Mouse (Mus musculus) G1E (cell line): ENCODE data around the gene Fiz1. TPM values are rescaled to one million over a fixed set of nuclear protein-coding genes. Genes with fewer than 3 reads are reported as not detected.
A peak's percentile ranks its signal among the peaks of the same experiment; 100 is the strongest.

Experiments used
- ATAC-seq: 2 replicates; pipeline ENCODE4 v1.8.0; 2016; ENCODE audit warnings: mild to moderate bottlenecking; ENCODE audit not compliant: insufficient number of reproducible peaks, poor library complexity, low FRiP score, severe bottlenecking; ENCODE audit errors: extremely low read depth
- DNase-seq: peaks from one replicate; pipeline ENCODE4 v3.0.0; 2012; ENCODE audit warnings: low spot score
- H3K27me3 ChIP-seq: 2 replicates; pipeline ENCODE4 v1.6.1; 2012; ENCODE audit warnings: mild to moderate bottlenecking, low read length, inconsistent platforms; ENCODE audit not compliant: insufficient read depth
- H3K36me3 ChIP-seq: replicated peaks from 2 replicates; pipeline ENCODE3; 2012; ENCODE audit warnings: mild to moderate bottlenecking, inconsistent platforms
- H3K4me1 ChIP-seq: 2 replicates; pipeline ENCODE4 v1.6.1; 2012; ENCODE audit warnings: low read depth, low read length, inconsistent platforms, mixed read lengths; ENCODE audit not compliant: insufficient read depth
- H3K4me3 ChIP-seq: 2 replicates; pipeline ENCODE4 v1.5.1; 2012; ENCODE audit warnings: low read depth, mild to moderate bottlenecking, inconsistent platforms, low read length, moderate library complexity, mixed read lengths
- H3K9me3 ChIP-seq: replicated peaks from 2 replicates; pipeline ENCODE4 v1.6.1; 2012; ENCODE audit warnings: inconsistent platforms
- CTCF ChIP-seq: IDR thresholded peaks from 2 replicates; pipeline ENCODE4 v1.5.1; 2012; ENCODE audit warnings: low read depth, low read length, inconsistent platforms, mixed read lengths
- GATA1 ChIP-seq: IDR thresholded peaks from 2 replicates; pipeline ENCODE4 v1.6.1; 2012; ENCODE audit warnings: borderline replicate concordance, low read length, inconsistent platforms, mixed read lengths
- GATA2 ChIP-seq: IDR thresholded peaks from 2 replicates; pipeline ENCODE4 v1.6.1; 2012; ENCODE audit warnings: low read depth, low read length, inconsistent platforms, borderline replicate concordance
- POLR2AphosphoS5 ChIP-seq: IDR thresholded peaks from 2 replicates; pipeline ENCODE4 v1.6.1; 2012; ENCODE audit warnings: low read depth, low read length, inconsistent platforms; ENCODE audit not compliant: insufficient replicate concordance
- TAL1 ChIP-seq: conservative IDR thresholded peaks from 2 replicates; pipeline ENCODE4 v1.6.1; 2012; ENCODE audit warnings: low read depth, low read length, inconsistent platforms, mixed read lengths
- polyA plus RNA-seq: library from polyadenylated mRNA; stranded (reverse); fragments of >175 nt; gene quantifications from 2 replicates; pipeline ENCODE4 v1.2.3, GENCODE M21; 2012
- total RNA-seq, 2 experiments: library from RNA; stranded (forward) in 1 of 2; stranded (reverse) in 1 of 2; fragments of 200-1000 nt in 1 of 2; fragments of >200 nt in 1 of 2; fragmentation: Nextera tagmentation in 1 of 2; gene quantifications; 2 replicates each; pipeline ENCODE4 v1.2.3; 2014 to 2017

Gene Fiz1
- total and polyA plus RNA-seq, 3 experiments: 22.2 to 66.6 (median 53.4) TPM

- TF ChIP-seq CTCF (no peak), TAL1 (no peak)
- Histone ChIP-seq H3K36me3 (peaks cover 46% of the 10 kb centered on the region), H3K4me1 (peaks cover 24% of the 10 kb centered on the region), H3K4me3 (peak within 1 kb of the TSS; percentile 75), H3K9me3 (no peaks in the 10 kb centered on the region), H3K27me3 (no peaks in the 10 kb centered on the region)
- DNase-seq (peak; percentile 95), ATAC-seq (peak; percentile 91)
Measured at GRCm38 (mm10) chr7:5038109-5038732, 23.7 kb upstream of the Fiz1 start, which contains the start of gene Zfp784. Zfp784 (minus strand) TSS chr7:5038446.

GRCm38 (mm10) chr7:5037467-5037866, 23.0 kb upstream of the Fiz1 start:
- peaks cover 54% of the 10 kb centered on the region for H3K36me3 ChIP-seq
- ATAC-seq (no peak), DNase-seq (no peak)
- H3K4me1 ChIP-seq: peaks cover 24% of the 10 kb centered on the region
- no peak for TF ChIP-seq CTCF
- no peak for TF ChIP-seq GATA1
- TF ChIP-seq TAL1: no peak
- no peak for TF ChIP-seq GATA2
- TF ChIP-seq POLR2AphosphoS5: no peak
- H3K9me3 ChIP-seq: no peaks in the 10 kb centered on the region
- H3K27me3 ChIP-seq: no peaks in the 10 kb centered on the region
- H3K4me3 ChIP-seq: peak overlapping the region; percentile 75; the same call in 1 of the 2 replicates

- Histone ChIP-seq H3K36me3 (peaks cover 58% of the 10 kb centered on the region), H3K4me3 (no peak overlapping the region; the same call in 1 of the 2 replicates), H3K9me3 (no peaks in the 10 kb centered on the region), H3K4me1 (peaks cover 24% of the 10 kb centered on the region), H3K27me3 (no peaks in the 10 kb centered on the region)
- DNase-seq (no peak), ATAC-seq (no peak)
- TF ChIP-seq POLR2AphosphoS5: no peak
- no peak for TF ChIP-seq CTCF
- no peak for TF ChIP-seq TAL1
- TF ChIP-seq GATA2: no peak
- no peak for TF ChIP-seq GATA1
Measured at GRCm38 (mm10) chr7:5037026-5037425, 22.5 kb upstream of the Fiz1 start.

- peaks cover 24% of the 10 kb centered on the region for H3K4me1 ChIP-seq
Measured at GRCm38 (mm10) chr7:5036136-5036535, 21.6 kb upstream of the Fiz1 start.

GRCm38 (mm10) chr7:5035628-5036027, 21.1 kb upstream of the Fiz1 start:
- ATAC-seq (no peak), DNase-seq (no peak)
- Histone ChIP-seq H3K27me3 (no peaks in the 10 kb centered on the region), H3K4me1 (peaks cover 24% of the 10 kb centered on the region), H3K4me3 (no peak overlapping the region), H3K36me3 (peaks cover 64% of the 10 kb centered on the region), H3K9me3 (peaks cover 14% of the 10 kb centered on the region)
- no peak for TF ChIP-seq TAL1
- no peak for TF ChIP-seq GATA2
- TF ChIP-seq GATA1: no peak
- no peak for TF ChIP-seq POLR2AphosphoS5
- no peak for TF ChIP-seq CTCF

More at GRCm38 (mm10) chr7:5036136-5036535, 21.6 kb upstream of the Fiz1 start:
- H3K4me3 ChIP-seq: no peak overlapping the region
- H3K27me3 ChIP-seq: no peaks in the 10 kb centered on the region
- no peak for ATAC-seq
- peaks cover 62% of the 10 kb centered on the region for H3K36me3 ChIP-seq
- no peak for TF ChIP-seq GATA1
- TF ChIP-seq TAL1: no peak
- no peak for TF ChIP-seq GATA2
- no peak for TF ChIP-seq CTCF
- no peak for TF ChIP-seq POLR2AphosphoS5
- H3K9me3 ChIP-seq: peaks cover 9% of the 10 kb centered on the region
- DNase-seq: no peak

- ATAC-seq (no peak), DNase-seq (no peak)
- no peak within 1 kb of the TSS for H3K4me3 ChIP-seq
- H3K36me3 ChIP-seq: peaks cover 80% of the 10 kb centered on the region
- peaks cover 19% of the 10 kb centered on the region for H3K4me1 ChIP-seq
- peaks cover 12% of the 10 kb centered on the region; the same call in 1 of the 2 replicates for H3K27me3 ChIP-seq
- H3K9me3 ChIP-seq: peaks cover 31% of the 10 kb centered on the region
- TF ChIP-seq GATA2 (no peak), CTCF (no peak), GATA1 (no peak), TAL1 (no peak)
Measured at GRCm38 (mm10) chr7:5033818-5034217, 19.3 kb upstream of the Fiz1 start, which contains the start of gene 4632433K11Rik. 4632433K11Rik (plus strand) TSS chr7:5034118.

GRCm38 (mm10) chr7:5031496-5031895, 17.0 kb upstream of the Fiz1 start:
- DNase-seq: no peak
- Histone ChIP-seq H3K36me3 (peaks cover 98% of the 10 kb centered on the region), H3K4me1 (peaks cover 15% of the 10 kb centered on the region)

More at GRCm38 (mm10) chr7:5031496-5031895, 17.0 kb upstream of the Fiz1 start:
- Histone ChIP-seq H3K9me3 (peaks cover 33% of the 10 kb centered on the region), H3K27me3 (peaks cover 12% of the 10 kb centered on the region; the same call in 1 of the 2 replicates), H3K4me3 (peak overlapping the region; percentile 54; the same call in 1 of the 2 replicates)
- ATAC-seq: no peak
- TF ChIP-seq GATA1 (no peak), POLR2AphosphoS5 (no peak), TAL1 (no peak), GATA2 (no peak), CTCF (no peak)
